Mouse (Mus musculus) left cerebral cortex, adult 11 months (tissue): ENCODE measurements around the gene Atg10.
"Not testable (repeated sequence)": the region's sequence is repeated elsewhere in the genome, so short reads cannot be mapped to it uniquely, and the experiment has no call there.

Source experiments
- DNase-seq: peaks from one replicate; pipeline ENCODE4 v3.0.0; 2022; ENCODE audit warnings: low spot score

Gene Atg10

DNA sequence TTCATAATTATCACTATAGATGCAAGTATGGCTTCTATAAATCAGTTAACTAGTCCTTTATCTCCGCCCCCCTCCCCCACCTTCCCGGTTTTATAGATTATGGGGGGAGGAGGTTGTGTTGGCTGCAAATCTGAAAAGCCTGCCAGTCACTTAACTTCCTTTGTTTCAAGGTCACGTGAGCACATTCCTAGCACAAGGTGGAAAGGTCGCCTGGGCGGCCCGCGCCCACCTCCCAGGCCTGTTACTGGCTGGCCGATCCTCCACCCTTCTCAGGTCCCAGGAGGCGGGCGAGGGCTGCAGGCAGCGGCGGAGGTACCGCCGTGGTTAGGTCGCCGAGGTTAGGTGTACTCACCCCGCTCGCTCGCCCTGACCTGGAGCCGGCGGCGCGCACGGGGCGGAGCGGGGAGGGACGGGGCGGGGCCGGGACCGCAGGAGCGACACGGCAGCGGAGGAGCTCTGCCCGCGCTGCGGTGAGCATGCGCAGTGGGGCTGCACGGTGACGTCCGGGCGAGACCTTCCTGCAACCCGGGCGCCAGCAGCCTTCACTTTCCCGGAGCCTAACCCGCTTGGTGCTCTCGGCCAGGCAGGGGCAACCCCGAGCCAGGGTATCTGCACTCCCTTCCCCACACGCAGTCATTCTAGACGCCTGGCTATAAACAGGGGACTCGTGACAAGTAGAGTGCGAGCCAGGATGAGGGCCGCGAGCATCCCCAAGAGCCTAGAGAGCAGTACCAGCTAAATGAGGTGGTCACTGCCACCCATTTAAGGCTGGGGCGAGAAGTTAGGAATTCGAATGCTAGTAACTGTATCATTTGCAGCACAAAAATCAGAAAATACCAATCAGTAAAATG, at the start of gene Atg10:
Gene Atg10, minus strand, starts transcription at position 382 of the 851 bp plus-strand sequence.
- DNase-seq: peak; percentile 88

DNA sequence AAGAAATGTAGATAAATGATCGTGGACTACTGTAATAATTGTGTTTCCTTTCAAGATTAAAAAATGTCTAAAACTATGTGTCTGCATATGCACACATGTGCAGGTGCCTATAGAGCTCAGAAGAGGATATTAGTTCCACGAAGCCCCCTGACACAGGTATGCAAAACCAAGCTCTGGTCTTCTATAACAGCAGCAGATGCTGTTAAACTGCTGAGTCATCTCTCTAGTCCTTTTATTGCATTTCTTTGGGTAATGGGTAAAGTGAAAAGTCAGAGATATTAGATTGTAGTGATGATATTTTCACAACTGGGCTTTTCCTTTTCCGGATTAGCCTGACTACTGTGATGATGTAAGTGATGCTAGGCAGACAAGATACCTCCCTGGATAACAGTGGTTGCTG, 28.6 kb upstream of the Atg10 start:
- no peak for DNase-seq

DNA sequence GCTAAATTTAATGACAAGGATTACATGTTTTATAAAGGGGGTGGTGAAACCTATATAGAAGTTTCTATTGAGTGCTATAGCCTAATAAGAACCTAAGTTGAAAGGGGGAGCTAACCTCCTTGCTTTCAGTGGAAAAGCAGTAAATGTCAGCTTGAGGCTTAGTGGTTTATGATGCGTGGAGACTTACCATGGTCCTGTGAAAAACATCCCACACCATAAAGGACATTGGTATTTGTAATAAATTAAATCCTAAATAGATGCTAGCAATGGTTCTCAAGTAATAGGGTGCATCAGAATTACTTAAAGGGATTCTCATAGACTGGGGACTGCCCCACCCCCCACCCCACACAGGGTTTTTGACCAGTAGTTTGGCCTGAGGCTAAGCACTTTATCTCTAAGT, 27.9 kb upstream of the Atg10 start:
- no peak for DNase-seq

DNA sequence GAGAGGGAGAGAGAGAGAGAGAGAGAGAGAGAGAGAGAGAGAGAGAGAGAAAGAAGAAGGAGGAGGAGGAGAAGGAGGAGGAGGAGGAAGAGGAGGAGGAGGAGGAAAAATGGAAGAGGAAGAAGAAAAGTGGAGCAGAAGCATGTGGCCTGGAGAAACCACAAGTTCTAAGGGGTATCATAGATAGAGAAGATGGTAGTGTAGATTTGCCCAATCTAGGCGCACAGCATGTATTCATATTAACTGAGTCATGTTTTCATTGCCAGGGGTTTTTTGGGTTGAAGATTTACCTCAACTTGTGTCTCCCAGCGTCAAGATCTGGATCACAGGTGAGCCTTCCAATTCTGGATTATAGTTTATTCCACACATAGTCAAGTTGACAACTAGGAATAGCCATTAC, 26.3 kb upstream of the Atg10 start:
- not testable (repeated sequence) for DNase-seq

DNA sequence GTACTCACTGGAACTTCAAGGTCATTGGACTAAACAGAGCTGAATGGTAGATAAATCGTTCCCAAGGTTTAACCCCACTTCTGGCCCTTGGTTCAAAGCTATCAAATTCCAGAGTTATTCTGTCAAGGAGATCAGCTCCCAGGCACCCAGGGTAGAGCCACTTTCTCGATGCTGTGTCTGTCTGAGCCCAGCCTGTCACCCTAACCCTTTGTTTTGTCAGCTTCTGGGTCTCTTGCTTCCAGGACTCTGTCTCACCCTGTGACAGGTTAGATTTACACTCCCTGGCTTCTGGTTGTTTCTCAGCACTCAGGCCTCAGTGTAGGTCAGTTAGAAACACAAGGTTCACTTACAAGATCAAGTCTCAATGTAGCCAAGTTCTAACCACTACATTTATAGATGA, 22.7 kb upstream of the Atg10 start:
- no peak for DNase-seq

DNA sequence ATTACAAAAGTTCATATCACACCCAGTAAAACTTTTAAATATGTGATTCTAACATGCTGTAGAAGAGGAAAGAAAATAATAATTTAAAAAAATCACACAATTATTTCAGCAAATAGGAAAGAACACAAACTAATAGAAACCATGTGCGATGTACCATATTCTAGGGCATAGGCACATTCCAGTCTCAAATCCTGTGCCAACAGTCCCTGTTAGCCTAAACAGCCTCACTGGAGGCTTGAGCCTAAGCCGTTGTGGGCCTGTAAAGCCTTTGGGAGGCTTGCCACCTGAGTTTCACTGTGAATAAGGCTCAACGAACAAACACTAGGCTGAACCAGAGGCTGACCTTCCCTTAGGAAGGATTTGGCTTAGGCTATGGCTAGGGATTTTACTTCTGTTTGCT, 14.2 kb upstream of the Atg10 start:
- DNase-seq: no peak

DNA sequence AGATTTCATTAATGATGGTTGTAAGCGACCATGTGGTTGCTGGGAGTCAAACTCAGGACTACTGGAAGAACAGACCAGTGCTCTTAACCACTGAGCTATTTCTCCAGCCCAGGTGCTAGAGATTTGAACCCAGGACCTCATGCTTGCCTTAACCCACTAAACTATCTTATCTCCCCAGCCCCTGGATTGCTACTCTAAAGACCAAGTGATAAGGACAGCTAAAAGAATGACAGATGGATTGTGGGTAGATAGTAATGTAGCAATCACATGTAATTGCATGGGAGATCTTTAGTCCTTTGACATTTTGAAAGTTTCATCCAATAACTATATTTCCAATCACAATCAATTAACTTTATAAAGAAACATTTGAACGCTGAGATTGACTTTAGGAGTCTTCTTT, 13.1 kb upstream of the Atg10 start:
- no peak for DNase-seq

DNA sequence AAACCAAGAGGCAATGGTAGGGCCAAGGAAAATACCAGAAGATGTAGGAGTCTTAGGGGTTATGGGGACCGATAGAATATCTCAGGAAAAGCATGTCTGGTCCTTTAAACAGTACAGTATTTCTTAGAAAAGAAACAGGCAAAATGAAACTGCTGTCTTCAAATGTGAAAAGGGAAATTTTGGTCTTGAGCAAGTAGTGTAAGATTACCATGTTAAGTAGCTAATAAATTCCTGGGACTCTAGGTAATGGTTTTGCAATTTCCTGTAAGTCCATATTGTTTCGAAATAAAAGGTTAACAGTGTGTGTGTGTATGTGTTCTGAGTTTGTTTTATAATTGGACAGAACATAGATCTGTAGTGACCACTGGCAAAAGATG, 658 bp upstream of the Atg10 start:
- DNase-seq: peak; percentile 4

DNA sequence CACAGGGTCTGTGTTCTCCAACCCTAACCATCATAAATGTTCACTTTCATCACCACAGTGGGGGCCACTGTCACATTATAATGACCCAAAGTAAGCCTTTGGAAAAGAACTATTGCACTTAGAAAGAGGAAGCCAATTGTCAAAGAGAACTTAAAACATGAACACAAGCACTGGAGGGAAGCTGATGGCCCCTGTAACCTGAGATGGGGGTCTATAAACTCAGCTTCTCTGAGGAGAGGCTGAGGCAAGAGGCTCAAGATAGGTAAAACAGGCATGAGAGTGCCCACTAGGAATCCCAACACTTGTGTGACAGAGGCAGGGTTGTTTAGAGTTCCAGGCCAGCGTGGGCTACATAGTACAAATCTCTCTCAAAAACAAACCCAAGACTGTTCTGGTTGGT, 705 bp downstream of the Atg10 start:
- no peak for DNase-seq

DNA sequence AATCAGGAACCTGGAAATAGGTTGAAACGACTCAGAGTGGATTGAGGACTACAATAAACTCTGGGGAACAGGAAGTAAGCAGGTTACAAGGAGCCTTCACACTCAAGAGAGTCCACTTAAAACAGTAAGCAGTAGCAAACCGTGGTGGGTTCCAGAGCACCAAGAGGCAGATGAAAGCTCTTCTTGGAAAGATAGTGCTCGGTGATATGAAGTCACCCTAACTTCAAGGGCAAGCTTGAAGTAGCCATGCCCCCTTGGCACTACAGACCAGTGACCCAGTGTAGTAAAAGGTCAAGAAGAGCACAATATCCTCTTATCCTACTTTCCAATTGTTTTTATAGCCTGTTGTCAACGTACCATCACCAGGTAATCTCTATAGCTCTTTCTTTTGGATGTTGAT, 2.1 kb downstream of the Atg10 start:
- no peak for DNase-seq

DNA sequence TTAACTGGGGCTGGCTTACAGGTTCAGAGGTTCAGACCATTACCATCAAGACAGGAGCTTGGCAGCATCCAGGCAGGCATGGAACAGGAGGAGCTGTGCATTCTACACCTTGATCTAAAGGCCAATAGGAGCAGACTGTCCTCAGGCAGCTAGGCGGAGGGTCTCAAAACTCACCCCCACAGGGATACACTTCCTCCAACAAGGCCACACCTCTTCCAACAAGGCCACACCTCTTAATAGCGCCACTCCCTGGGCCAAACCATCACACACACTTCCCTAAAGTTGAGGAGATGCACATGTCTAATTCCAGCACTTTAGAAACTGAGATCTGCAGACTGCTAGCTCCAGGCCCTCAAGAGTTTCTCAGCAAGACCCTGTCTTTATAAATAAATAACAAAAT, 6.1 kb downstream of the Atg10 start:
- DNase-seq: no peak

DNA sequence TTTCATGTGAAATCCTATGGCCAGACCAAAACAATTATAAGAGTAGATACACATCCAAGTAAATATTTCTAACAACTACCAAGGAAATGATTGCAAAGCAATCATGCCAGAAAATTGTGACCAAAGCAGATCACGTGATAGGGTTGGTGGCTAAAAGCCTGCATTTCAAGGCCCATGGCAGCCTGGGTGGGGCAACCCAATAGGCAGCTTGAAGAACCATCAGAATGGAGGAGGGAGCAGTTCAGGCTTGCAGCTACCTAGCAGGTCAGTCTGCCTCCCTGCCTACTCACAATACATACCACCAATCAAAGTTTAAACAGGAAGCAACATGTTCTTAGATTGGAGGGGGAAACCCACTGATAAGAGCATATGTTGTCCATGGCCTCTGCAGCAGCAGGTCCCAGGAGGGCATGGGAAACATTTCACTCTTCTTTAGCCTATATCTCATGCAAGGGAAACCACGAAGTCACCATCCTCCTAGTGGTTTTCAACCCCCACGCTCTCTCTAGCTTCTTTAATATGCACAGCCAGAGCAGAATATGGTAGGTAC, 7.0 kb downstream of the Atg10 start:
- DNase-seq: no peak

DNA sequence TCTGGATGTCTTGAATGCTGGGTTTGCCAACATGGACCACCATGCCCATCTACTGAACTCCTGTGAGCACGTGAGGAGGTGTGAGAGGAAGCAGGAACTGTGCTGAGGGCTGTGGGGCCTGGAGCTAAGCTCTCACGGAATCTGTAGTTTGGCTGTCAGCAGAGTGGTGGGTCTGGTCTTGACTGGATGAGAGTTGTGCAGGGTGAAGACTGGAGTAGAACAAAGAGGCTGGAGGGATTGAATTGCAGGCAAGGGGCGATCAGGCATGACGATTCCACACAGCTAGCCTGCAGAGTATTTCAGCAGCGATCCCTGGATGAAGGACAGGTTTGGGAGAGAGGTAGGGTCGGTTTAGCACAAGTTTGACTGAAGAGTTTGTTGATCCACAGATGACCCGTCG, 10.8 kb downstream of the Atg10 start:
- no peak for DNase-seq

DNA sequence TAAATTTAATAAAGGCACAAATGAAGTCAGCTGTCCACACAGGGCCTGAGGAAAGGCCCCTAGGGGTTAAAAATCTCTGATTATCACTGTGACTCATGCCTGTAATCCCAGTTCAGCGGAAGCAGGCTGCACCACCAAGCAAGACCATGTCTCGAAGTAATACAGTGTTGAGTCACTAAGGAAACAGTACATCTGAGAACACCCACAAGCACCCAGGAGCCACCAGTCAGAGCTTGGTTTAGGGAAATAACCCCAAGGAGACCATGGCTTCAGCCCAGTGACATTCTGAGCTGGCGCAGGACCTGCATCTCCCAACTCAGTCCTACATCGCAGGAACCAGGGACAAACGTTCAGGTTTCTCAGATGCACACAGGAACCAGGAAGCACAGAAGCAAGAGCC, 17.5 kb downstream of the Atg10 start:
- no peak for DNase-seq

DNA sequence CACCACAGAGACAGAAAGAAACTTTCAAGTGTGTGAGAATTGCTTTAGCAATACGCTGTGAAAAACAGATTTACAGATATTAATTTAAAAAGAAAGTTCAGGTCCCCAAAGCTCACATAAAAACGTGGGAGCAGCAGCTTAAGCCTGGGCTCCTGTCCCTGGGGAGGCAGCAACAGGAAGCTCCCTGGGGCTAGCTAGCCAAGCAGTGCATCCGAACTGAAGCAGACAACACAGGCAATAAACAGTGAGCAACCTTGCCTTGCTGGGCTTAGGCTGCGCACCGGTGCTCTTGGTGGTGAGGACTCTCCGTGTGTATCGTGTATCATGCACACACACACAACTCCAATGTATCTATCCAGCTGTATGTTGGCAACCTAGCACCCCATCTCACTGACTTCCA, 21.2 kb downstream of the Atg10 start:
- no peak for DNase-seq

DNA sequence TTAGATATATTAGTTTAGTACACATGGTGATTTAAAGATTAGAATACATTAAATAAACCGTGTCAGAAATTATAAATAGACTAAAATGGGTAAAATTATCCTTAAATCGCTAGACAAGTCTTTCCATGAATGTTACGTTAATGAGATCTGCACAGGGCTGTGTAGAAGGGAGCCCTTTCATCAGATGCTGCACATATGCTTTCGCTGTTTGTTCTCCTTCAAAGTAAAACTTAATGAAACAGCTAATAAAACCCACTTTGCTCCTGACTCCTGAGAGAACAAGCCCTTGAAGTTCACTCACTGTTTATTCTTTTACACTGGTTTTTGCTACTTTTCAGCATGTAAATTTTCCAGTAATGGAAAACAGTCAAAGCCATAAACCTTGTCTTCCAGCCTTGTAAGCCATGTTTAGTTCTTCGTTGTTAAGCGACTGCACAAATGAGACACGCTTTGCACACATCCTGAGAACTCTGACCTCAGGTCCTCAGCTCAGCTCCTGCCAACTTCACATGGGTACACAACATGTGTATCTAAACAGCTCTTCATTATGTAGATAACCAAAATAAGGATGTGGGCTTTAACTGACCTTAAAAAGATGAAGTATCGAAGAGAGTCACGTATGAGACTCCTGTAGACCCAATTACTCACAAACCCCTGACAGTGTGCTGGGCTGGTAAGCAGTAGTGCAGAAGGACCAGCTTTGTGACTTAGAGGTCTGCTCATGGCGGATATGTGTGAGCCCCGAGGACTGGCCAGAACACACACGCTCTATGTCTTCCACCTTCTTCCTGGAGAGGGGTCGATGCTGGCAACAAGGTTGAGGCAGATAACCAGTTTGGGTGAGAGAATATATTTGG, 36.2 kb downstream of the Atg10 start:
- no peak for DNase-seq

DNA sequence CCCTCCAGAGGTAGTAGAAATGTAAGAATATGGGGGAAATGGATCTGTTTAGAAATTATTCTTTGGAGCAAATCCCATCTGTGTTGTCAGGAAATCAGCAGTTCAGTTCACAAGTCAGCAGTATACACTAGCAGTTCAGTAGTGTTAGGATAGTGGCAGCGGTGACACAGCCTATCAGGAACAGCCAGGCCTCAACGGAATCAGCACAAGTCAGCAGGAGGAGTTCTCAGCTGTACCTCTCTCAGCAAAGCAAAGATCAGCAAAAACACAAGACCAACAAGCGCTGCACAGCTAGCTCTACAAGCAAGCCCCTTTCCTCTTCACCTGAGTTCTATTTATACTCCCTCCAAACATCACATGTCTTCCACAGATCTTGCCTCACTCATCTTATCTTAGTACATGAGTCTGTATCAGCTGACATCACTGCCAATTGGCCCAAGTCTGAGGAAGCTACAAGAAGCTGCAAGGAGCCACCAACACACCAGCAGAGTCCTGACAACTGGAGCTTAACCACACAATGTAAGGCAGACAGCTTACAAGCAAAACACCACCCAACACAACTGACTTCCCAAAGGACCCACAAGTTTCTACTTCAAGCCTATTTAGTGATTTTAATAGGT, 38.4 kb downstream of the Atg10 start:
- no peak for DNase-seq

DNA sequence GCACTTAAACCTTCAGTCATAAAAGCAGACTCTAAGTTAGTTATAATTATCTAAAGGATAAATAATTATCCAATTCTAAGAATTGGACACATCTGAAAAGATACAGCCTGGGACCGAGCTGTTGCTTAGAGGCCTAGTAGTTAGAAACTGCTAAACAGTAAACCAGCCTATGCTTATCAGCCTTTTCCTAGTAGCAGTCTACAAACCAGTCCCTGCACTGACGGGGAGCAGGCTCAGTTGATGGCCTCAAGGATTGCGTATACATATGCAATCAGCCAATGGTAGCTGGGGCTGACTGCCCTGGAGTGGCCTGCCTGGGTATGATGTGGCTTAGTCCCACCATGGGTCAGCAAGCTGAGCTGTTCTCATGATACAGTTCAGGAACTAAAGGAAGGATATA, 39.5 kb downstream of the Atg10 start:
- no peak for DNase-seq

DNA sequence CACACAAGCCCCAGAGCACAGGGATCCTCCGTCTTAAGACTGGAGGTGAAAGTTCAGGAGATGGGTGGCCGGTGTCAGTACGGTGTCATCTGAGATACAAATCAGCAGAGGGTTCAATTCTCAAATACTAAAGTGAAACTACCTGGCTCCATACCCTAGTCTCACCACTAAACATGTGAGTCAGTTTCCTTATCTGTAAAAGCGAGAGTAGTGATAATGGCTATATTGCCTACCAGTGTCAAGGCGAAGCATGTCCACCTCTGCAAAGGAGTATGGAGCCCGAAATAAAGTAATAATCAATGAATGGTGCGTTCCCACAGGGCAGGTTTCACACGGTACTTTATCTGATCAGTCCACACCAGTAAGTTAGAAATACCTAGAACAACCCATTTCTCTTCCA, 43.4 kb downstream of the Atg10 start:
- no peak for DNase-seq

DNA sequence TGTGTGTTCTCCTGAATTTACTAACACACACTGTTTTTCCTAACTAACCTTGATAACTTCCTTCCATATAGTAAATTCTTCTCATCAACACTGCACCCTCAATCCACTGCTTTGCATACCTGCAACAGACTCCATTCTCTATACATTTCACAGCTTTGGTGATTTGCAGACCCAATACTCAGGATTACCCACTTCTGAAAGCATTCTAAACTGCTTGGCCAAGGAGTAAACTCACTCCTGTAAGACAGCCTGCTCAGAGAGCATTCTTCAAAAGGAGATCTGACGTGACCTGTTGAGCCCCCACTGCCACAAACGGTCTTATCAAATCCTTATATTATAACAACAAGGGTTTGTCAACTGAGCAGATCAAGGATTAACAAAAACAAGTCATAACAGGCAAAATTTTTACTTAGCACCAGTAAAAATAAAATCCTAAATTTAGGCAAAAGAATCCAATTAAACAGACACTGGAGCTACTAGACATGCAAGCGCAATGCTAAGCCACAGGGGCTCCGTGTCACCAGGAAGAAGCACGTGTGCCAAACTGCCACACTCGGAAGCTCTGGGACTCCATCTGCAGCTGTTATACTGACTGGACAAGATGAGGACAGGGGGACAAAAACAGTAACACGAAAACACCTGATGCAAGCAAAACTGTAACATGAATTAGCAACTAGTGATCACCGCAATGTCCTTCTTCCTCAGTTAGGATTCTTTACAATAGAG, 44.4 kb downstream of the Atg10 start:
- no peak for DNase-seq

DNA sequence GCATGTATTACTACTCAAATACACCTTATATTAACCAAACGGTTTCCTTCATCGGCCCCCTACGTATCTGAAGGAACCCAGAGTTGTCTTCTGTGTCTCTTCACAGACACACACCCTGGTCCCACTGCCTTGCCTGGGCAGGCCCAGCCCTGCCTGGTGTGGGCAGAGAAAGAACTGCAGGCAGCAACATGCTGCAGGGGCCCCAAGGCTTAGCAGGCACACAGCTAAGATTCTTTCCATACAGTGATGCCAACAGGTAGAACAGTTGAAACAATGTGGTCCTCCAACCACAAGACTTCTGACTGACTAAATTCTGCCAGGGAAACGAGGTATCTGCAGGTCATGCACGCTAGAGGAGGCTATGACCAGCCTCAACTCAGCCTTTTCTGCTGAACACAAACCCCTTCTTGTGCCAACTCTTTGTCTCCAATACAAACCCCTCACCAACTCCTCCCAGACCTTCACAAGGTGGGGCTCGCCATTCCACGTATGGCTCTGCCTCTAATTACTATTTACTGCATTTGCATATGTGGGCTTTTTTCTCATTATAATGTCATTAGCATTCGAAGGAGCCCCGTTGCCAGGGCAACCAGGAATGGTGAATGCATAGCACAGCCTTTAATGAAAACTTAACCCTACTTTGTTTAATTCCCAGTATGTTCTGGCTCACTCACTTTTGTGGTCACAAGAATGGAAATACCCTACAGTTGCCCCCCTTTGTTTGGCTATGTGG, 45.2 kb downstream of the Atg10 start:
- no peak for DNase-seq
